Mouse (Mus musculus): ENCODE results near the gene Pik3c2b. TPM values are rescaled to one million over a fixed set of nuclear protein-coding genes. Genes with fewer than 3 reads are reported as not detected.
A peak's percentile ranks its signal among the peaks of the same experiment; 100 is the strongest.

Gene Pik3c2b
- polyA plus RNA-seq (2016; fragmentation: Nextera tagmentation; extraction: Ambion mirVana) = 18.0 and 18.1 TPM in 2 replicates

DNA sequence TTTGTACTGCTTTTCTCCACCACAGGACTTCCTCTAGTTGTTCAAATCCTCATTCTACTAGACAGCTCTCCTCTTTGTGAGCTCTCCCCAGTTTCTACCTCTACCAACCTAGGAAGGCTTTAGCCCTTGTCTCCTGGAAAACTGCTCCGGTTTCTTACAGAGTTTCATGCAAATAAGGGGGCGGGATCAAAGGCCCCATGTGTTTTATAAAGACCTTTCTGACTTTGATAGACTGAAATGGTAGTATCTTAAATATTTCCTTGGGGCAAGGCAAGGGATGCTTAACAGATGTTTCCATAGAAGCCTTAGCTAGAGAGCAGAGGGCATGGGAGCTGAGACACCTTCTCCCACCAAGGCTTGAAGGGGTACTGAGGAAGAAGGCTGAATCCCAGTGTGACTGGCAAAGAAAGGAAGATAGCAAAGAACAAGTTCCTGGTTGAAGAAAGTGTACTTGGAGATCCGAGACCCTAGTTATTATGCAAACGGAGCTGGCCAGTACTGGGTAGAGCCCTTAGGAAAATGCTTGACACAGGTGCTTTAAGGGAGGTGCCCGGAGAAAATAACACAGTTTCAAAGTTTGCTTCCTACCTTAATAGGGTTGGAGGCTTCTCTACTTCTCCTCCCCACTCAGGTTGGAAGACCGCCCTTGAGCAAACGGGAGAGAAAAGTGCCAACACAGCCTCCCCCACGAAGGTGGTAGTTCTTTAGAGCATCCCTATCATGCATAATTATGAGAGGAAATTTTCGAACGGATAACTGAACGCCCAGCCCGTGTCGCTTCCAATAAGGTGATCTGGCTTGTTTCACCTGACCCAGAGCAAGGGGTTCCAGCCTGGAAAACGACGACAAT, at the start of gene Pik3c2b:
Gene Pik3c2b, plus strand, starts transcription at position 657 of the 850 bp plus-strand sequence.
- Histone ChIP-seq H3K9me3 (no peaks in the 10 kb centered on the region), H3K27me3 (replicated peaks) (no peaks in the 10 kb centered on the region), H3K4me2 (replicated peaks) (peak within 1 kb of the TSS; percentile 87), H3K4me3 (peak within 1 kb of the TSS; percentile 79), H3K4me1 (peaks cover 43% of the 10 kb centered on the region), H3K36me3 (no peaks in the 10 kb centered on the region), H3K27ac (peak within 1 kb of the TSS; percentile 84), H3K9ac (peak within 1 kb of the TSS; percentile 98)
- no peak for ATAC-seq (ENCODE audit: low FRiP score, low read depth)
- WGBS = 4% methylated on average over 15 of the region's 15 CpGs

DNA sequence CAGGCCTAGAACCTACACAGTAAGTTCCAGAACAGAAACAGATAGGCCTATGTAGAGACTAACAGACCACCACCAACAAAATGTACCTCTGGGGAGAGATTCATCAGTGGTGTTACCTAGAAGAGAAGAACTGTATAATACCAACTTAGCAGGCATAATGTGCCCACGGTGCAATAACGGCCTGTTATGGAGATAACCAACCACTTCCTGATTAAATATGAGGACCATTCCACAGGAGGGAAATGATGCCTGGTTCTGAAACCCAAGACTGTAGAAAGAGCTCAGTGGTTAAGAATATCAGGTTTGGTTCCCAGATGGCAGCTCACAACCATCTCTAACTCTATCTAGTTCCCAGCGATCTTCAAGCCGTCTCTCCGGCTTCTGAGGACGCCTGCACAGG, 45.1 kb upstream of the Pik3c2b start:
- H3K9me3 ChIP-seq = no peaks in the 10 kb centered on the region
- ATAC-seq (ENCODE audit: low FRiP score, low read depth) = no peak
- H3K4me1 ChIP-seq = no peaks in the 10 kb centered on the region
- H3K27ac ChIP-seq = no peak overlapping the region
- 96% methylated on average over 6 of the region's 6 CpGs for WGBS
- H3K4me3 ChIP-seq = no peak overlapping the region
- no peak overlapping the region for H3K4me2 ChIP-seq (replicated peaks)
- no peak overlapping the region for H3K9ac ChIP-seq
- peaks cover 82% of the 10 kb centered on the region for H3K36me3 ChIP-seq
- H3K27me3 ChIP-seq (replicated peaks) = no peaks in the 10 kb centered on the region

DNA sequence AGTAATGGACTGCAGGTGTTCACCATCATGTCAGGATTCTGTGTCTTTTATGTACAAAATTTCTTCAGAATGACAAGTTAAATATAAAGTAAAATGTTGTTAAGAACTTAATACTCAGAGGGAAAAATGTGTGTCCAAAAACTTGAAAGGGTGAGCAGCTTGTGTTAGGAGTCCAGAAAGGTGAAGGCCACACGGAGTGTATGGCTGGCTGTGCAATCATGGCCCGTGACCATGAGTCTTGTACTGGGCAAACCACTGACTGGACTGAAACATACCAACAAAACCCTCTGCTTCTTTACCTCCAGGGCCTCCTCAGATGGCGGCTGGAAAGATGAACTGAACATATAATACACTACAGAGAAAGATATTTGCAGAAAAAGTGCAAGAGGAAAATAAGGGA, 38.9 kb upstream of the Pik3c2b start:
- Histone ChIP-seq H3K27ac (no peak overlapping the region), H3K9ac (no peak overlapping the region), H3K27me3 (replicated peaks) (no peaks in the 10 kb centered on the region), H3K9me3 (no peaks in the 10 kb centered on the region), H3K36me3 (peaks cover 54% of the 10 kb centered on the region), H3K4me3 (no peak overlapping the region), H3K4me1 (no peaks in the 10 kb centered on the region), H3K4me2 (replicated peaks) (no peak overlapping the region)
- no peak for ATAC-seq (ENCODE audit: low FRiP score, low read depth)
- 92% methylated on average over 3 of the region's 3 CpGs for WGBS

DNA sequence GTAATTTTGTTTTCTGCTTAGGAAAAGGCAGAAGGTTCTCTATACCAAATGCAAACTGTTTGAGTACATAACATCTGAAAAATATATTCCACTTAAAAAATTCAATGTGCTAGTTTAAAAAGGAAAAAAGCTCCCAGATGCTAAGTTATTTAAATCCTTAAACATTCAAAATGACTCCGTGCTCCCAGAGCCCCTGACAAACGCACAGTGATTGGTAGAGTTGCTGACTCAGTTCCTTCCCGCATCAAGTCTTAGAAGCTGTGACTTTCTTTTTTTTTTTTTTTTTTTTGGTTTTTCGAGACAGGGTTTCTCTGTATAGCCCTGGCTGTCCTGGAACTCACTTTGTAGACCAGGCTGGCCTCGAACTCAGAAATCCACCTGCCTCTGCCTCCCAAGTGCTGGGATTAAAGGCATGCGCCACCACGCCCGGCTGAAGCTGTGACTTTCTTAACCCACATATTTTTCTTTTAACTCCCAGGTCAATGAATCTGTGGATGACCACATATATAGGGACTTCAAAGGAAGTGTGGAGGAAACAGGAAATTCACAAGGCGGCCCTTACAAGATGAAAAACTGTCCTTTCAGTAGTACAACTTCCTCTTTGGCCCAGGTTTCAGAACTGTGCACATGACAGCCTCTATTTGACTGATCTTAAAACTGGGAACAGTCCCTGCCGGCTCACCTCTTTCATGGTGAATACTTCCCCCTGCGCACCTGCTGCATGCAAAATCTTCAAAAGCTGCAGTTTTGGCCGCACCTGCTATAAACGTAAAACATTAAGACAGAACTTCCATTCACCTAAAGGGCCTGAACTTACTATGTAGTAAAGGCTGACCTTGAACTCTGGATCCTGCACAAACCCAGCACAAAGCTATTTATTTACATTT, 33.3 kb upstream of the Pik3c2b start:
- H3K4me1 ChIP-seq = no peaks in the 10 kb centered on the region
- H3K9ac ChIP-seq = no peak overlapping the region
- WGBS = 88% methylated on average over 12 of the region's 13 CpGs
- no peaks in the 10 kb centered on the region for H3K9me3 ChIP-seq
- H3K27me3 ChIP-seq (replicated peaks) = no peaks in the 10 kb centered on the region
- no peak overlapping the region for H3K27ac ChIP-seq
- H3K4me2 ChIP-seq (replicated peaks) = no peak overlapping the region
- no peak for ATAC-seq (ENCODE audit: low FRiP score, low read depth)
- H3K36me3 ChIP-seq = peaks cover 58% of the 10 kb centered on the region
- no peak overlapping the region for H3K4me3 ChIP-seq

DNA sequence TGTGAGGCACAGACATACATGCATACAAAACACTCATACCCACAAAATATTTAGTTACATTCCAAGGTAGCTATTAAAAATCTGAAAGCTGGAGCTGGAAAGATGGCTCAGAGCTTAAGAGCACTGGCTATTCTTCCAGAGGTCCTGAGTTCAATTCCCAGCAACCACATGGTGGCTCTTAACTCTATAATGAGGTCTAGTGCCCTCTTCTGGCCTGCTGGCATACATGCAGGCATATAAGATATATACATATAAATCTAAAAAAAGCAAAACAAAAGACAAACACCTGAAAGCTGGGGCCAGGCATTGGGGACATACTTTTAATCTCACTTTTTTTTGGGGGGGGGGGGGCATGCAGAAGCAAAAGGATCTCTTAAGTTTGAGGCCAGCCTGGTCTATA, 32.1 kb upstream of the Pik3c2b start:
- Histone ChIP-seq H3K4me3 (no peak overlapping the region), H3K27me3 (replicated peaks) (no peaks in the 10 kb centered on the region), H3K4me2 (replicated peaks) (no peak overlapping the region), H3K36me3 (peaks cover 62% of the 10 kb centered on the region), H3K9me3 (no peaks in the 10 kb centered on the region), H3K4me1 (no peaks in the 10 kb centered on the region), H3K9ac (no peak overlapping the region), H3K27ac (no peak overlapping the region)
- ATAC-seq (ENCODE audit: low FRiP score, low read depth) = no peak

DNA sequence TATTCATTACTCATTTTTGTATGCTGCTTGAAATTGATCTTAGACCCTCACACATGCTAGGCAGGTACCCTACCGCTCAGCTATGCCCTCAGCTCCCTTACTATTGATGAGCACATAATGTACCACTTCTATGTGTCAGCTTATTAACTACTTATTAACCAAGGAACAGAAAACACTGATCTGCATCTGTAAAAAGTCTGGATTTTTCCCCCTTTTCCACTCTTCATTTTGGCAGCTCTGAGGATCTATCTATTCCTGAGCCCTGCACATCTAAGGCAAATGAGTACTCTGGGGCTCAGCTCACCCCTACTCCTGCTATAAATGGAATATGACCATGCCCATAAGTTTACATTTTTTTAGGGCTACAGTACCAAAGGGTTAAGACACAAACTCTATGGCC, 31.3 kb upstream of the Pik3c2b start:
- 95% methylated on average over 1 of the region's 1 CpGs for WGBS
- Histone ChIP-seq H3K4me1 (no peaks in the 10 kb centered on the region), H3K9ac (no peak overlapping the region), H3K27ac (no peak overlapping the region), H3K9me3 (no peaks in the 10 kb centered on the region), H3K27me3 (replicated peaks) (no peaks in the 10 kb centered on the region), H3K36me3 (peaks cover 66% of the 10 kb centered on the region), H3K4me3 (no peak overlapping the region), H3K4me2 (replicated peaks) (no peak overlapping the region)
- ATAC-seq (ENCODE audit: low FRiP score, low read depth) = no peak

DNA sequence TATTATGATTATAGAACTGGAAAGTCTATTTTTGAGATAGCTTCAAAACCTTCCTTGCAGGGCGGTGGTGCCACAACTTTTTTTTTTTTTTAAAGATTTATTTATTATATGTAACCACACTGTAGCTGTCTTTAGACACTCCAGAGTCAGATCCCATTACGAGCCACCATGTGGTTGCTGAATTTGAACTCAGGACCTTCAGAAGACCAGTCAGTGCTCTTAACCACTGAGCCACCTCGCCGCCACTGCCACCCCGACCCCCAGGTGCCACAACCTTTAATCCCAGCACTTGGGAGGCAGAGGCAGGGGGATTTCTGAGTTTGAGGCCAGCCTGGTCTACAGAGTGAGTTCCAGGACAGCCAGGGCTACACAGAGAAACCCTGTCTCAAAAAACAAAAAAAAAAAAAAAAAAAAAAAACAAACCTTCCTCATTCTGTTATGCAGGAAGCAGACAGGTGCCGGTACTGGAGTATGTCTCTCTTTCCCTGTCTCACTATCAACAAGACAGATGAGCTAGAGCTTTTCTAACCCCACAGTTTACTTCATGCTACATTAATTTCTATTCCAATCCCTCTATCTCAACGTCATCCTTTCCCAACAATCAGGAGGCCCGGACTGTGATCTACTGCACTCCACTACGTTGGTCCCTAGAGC, 28.6 kb upstream of the Pik3c2b start:
- Histone ChIP-seq H3K27ac (no peak overlapping the region), H3K4me1 (no peaks in the 10 kb centered on the region), H3K36me3 (peaks cover 52% of the 10 kb centered on the region), H3K9me3 (no peaks in the 10 kb centered on the region), H3K4me2 (replicated peaks) (no peak overlapping the region), H3K4me3 (no peak overlapping the region), H3K9ac (no peak overlapping the region), H3K27me3 (replicated peaks) (no peaks in the 10 kb centered on the region)
- 92% methylated on average over 9 of the region's 9 CpGs for WGBS
- ATAC-seq (ENCODE audit: low FRiP score, low read depth) = no peak

DNA sequence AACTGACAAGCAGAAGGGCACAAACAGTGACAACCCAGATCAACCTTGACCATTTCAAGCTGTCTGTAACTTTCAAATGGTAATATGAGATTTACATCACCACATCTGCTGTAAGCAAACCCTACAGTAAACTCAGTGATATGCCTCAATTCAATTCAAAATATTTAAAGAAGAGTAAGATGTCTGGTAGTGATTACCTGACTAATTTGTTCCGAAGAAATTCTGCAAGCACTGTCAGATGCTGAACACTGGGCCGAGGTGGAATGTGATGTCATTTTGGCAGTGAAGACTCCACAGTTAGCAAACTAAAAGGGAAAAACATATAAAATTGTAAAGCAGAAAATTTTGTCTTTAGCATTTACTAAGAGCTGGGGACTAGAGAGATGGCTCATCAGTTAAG, 26.9 kb upstream of the Pik3c2b start:
- H3K9ac ChIP-seq = no peak overlapping the region
- H3K27ac ChIP-seq = no peak overlapping the region
- no peaks in the 10 kb centered on the region for H3K9me3 ChIP-seq
- peaks cover 41% of the 10 kb centered on the region for H3K36me3 ChIP-seq
- ATAC-seq (ENCODE audit: low FRiP score, low read depth) = no peak
- no peak overlapping the region for H3K4me3 ChIP-seq
- no peaks in the 10 kb centered on the region for H3K27me3 ChIP-seq (replicated peaks)
- 89% methylated on average over 2 of the region's 2 CpGs for WGBS
- H3K4me1 ChIP-seq = no peaks in the 10 kb centered on the region
- H3K4me2 ChIP-seq (replicated peaks) = no peak overlapping the region

DNA sequence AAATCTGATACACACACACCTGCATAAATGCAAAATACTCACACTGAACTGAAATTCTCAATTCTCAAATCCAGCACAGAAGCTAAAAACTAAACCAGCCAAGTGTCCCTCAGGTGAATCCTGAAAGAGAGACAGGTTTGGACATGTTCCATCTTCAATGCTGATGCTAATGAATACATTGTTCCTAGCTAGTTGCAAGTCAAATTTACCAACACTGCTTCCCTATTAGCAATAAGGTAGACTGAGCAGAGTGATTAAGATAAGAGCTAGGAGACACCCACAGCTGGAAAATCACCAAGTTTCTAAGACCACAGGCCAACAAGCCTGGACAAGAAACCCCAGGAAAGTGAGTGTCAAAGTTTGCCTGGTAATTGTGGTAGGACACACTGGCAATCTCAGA, 26.2 kb upstream of the Pik3c2b start:
- Histone ChIP-seq H3K9me3 (no peaks in the 10 kb centered on the region), H3K4me3 (no peak overlapping the region), H3K27ac (no peak overlapping the region), H3K27me3 (replicated peaks) (no peaks in the 10 kb centered on the region), H3K9ac (no peak overlapping the region), H3K4me2 (replicated peaks) (no peak overlapping the region), H3K36me3 (peaks cover 36% of the 10 kb centered on the region), H3K4me1 (0 out of 2 replicates have a peak, but pooled peaks cover under 1% of the 10 kb centered on the region)
- ATAC-seq (ENCODE audit: low FRiP score, low read depth) = no peak

DNA sequence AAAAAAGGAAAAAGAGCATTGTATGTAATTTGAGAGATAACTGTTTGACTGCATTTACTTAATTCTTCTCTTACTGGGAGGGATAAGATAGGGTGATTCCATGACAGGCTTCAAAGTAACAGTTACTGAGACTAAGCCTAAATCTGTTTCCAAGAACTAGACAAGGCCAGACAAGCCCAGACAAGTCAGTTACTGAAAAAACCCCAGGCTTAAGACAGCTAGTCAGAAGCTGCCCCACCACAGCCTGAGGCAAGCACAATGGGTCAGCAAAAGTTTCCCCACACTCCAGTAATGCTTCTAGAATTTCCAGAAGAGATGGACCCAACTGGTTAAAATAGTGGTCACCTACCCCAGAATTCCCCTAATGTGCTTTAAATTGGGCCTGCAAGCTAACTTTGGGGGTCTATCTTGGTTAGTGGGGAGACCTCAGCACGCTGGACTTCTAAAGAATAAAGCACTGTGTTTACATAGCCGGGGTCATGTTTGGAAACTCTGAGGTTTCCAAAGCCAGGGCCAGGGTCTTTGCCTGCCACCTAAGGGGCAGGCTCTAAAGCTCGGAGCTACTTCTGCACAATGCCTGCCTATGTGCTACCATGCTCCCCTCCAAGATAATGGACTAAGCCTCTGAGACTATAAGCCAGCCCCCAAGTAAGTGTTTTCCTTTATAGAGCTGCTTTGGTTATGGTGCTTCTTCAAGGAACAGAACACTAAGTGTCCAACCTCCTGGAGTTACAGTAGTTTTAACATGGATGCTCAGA, 25.2 kb upstream of the Pik3c2b start:
- no peak overlapping the region for H3K9ac ChIP-seq
- no peaks in the 10 kb centered on the region for H3K27me3 ChIP-seq (replicated peaks)
- no peak overlapping the region for H3K4me3 ChIP-seq
- H3K4me2 ChIP-seq (replicated peaks) = no peak overlapping the region
- no peak overlapping the region for H3K27ac ChIP-seq
- ATAC-seq (ENCODE audit: low FRiP score, low read depth) = no peak
- H3K36me3 ChIP-seq = peaks cover 27% of the 10 kb centered on the region
- H3K4me1 ChIP-seq = 0 out of 2 replicates have a peak, but pooled peaks cover 4% of the 10 kb centered on the region
- no peaks in the 10 kb centered on the region for H3K9me3 ChIP-seq
- WGBS = 65% methylated on average over 3 of the region's 3 CpGs

DNA sequence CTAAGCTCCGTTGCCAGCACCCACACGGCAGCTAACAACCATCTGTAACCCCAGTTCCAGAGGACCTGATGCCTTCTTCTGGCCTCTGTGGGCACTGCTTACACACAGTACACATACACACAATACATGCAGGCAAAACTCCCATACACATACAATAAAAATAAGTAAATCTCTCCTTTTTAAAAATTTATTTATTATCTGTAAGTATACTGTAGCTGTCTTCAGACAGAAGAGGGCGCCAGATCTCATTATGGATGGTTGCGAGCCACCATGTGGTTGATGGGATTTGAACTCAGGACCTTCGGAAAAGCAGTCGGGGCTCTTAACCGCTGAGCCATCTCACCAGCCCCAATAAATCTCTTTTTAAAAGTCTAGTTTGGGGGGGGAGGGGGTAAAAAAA, 24.1 kb upstream of the Pik3c2b start:
- Histone ChIP-seq H3K36me3 (peaks cover 19% of the 10 kb centered on the region), H3K9ac (no peak overlapping the region), H3K27me3 (replicated peaks) (no peaks in the 10 kb centered on the region), H3K4me3 (no peak overlapping the region), H3K4me2 (replicated peaks) (no peak overlapping the region), H3K9me3 (no peaks in the 10 kb centered on the region), H3K4me1 (0 out of 2 replicates have a peak, but pooled peaks cover 4% of the 10 kb centered on the region), H3K27ac (no peak overlapping the region)
- ATAC-seq (ENCODE audit: low FRiP score, low read depth) = no peak
- 93% methylated on average over 7 of the region's 7 CpGs for WGBS
